Mouse (Mus musculus) G1E (cell line): Measurements from ENCODE around the gene Schip1. TPM values are rescaled to one million over a fixed set of nuclear protein-coding genes. Genes with fewer than 3 reads are reported as not detected.

Experiments used
- ATAC-seq: 2 replicates; pipeline ENCODE4 v1.8.0; 2016; ENCODE audit warnings: mild to moderate bottlenecking; ENCODE audit not compliant: insufficient number of reproducible peaks, poor library complexity, low FRiP score, severe bottlenecking; ENCODE audit errors: extremely low read depth
- DNase-seq: peaks from one replicate; pipeline ENCODE4 v3.0.0; 2012; ENCODE audit warnings: low spot score
- H3K27me3 ChIP-seq: 2 replicates; pipeline ENCODE4 v1.6.1; 2012; ENCODE audit warnings: mild to moderate bottlenecking, low read length, inconsistent platforms; ENCODE audit not compliant: insufficient read depth
- H3K36me3 ChIP-seq: replicated peaks from 2 replicates; pipeline ENCODE3; 2012; ENCODE audit warnings: mild to moderate bottlenecking, inconsistent platforms
- H3K4me1 ChIP-seq: 2 replicates; pipeline ENCODE4 v1.6.1; 2012; ENCODE audit warnings: low read depth, low read length, inconsistent platforms, mixed read lengths; ENCODE audit not compliant: insufficient read depth
- H3K4me3 ChIP-seq: 2 replicates; pipeline ENCODE4 v1.5.1; 2012; ENCODE audit warnings: low read depth, mild to moderate bottlenecking, inconsistent platforms, low read length, moderate library complexity, mixed read lengths
- H3K9me3 ChIP-seq: replicated peaks from 2 replicates; pipeline ENCODE4 v1.6.1; 2012; ENCODE audit warnings: inconsistent platforms
- CTCF ChIP-seq: IDR thresholded peaks from 2 replicates; pipeline ENCODE4 v1.5.1; 2012; ENCODE audit warnings: low read depth, low read length, inconsistent platforms, mixed read lengths
- GATA1 ChIP-seq: IDR thresholded peaks from 2 replicates; pipeline ENCODE4 v1.6.1; 2012; ENCODE audit warnings: borderline replicate concordance, low read length, inconsistent platforms, mixed read lengths
- GATA2 ChIP-seq: IDR thresholded peaks from 2 replicates; pipeline ENCODE4 v1.6.1; 2012; ENCODE audit warnings: low read depth, low read length, inconsistent platforms, borderline replicate concordance
- POLR2AphosphoS5 ChIP-seq: IDR thresholded peaks from 2 replicates; pipeline ENCODE4 v1.6.1; 2012; ENCODE audit warnings: low read depth, low read length, inconsistent platforms; ENCODE audit not compliant: insufficient replicate concordance
- TAL1 ChIP-seq: conservative IDR thresholded peaks from 2 replicates; pipeline ENCODE4 v1.6.1; 2012; ENCODE audit warnings: low read depth, low read length, inconsistent platforms, mixed read lengths
- polyA plus RNA-seq: library from polyadenylated mRNA; stranded (reverse); fragments of >175 nt; gene quantifications from 2 replicates; pipeline ENCODE4 v1.2.3, GENCODE M21; 2012
- total RNA-seq, 2 experiments: library from RNA; stranded (forward) in 1 of 2; stranded (reverse) in 1 of 2; fragments of 200-1000 nt in 1 of 2; fragments of >200 nt in 1 of 2; fragmentation: Nextera tagmentation in 1 of 2; gene quantifications; 2 replicates each; pipeline ENCODE4 v1.2.3; 2014 to 2017

Gene Schip1
- total and polyA plus RNA-seq, 3 experiments = 0.16 TPM; not detected in 2

DNA sequence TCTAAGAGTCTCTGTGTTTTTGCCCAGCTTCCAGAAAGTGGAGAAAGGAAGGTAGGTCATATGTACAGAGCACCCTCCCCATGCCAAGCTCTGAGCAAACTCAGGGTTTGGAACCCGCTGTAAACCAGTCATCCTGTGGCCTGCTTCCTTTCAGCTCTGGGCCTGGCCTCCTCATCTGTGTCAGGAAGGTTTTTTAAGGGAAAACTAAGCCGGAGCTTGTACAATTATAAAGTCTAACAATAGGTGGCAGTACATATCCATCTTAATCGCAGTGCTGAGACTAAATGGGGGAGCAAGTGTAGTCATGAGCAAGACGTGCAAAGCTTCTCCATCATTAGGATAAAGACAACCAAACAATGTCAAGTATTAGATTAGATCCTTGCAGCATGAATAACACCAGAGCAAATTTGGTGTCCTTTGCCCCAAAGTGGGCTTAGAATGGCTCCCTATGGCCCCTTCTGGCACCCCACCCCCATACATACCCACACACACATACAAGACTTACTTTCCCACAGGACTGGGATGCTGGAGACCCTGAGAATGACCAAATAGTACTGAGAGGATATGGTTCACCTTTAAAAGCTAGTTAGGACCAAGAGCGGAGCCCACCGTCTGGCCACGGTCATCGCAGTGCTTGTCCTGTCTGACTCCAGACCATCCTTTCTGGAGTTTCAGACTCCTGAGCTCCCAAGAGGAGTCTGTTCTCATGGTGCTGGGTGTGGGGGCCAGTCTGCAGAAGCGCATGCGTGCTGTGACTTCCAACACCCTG, 550.6 kb downstream of the Schip1 start:
- ATAC-seq (no peak), DNase-seq (no peak)
- Histone ChIP-seq H3K9me3 (peaks cover 33% of the 10 kb centered on the region), H3K4me3 (no peak overlapping the region), H3K27me3 (no peaks in the 10 kb centered on the region), H3K4me1 (no peaks in the 10 kb centered on the region), H3K36me3 (no peaks in the 10 kb centered on the region)
- TF ChIP-seq CTCF = no peak
- no peak for TF ChIP-seq GATA1
- no peak for TF ChIP-seq TAL1
- no peak for TF ChIP-seq POLR2AphosphoS5
- no peak for TF ChIP-seq GATA2

DNA sequence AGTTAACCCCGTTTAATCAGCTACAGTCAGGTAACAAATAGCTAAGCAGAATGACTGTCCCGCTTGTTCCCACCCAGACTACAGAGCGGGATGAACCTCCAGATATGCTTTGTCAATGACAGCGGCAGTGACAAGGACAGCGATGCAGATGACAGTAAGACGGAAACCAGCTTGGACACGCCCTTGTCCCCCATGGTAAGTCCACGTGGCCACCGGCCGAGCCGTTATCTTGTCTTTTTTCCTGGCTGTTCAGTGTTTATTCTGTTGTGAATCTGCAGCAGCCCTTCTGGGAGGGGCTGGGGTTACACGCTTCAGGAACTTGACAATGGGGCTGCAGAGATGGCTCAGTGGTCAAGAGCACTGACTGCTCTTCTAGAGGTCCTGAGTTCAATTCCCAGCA, 551.8 kb downstream of the Schip1 start:
- Histone ChIP-seq H3K4me1 (no peaks in the 10 kb centered on the region), H3K36me3 (no peaks in the 10 kb centered on the region), H3K4me3 (no peak overlapping the region), H3K27me3 (no peaks in the 10 kb centered on the region), H3K9me3 (peaks cover 33% of the 10 kb centered on the region)
- ATAC-seq (no peak), DNase-seq (no peak)
- TF ChIP-seq GATA1 = no peak
- no peak for TF ChIP-seq TAL1
- no peak for TF ChIP-seq CTCF
- no peak for TF ChIP-seq GATA2
- no peak for TF ChIP-seq POLR2AphosphoS5

DNA sequence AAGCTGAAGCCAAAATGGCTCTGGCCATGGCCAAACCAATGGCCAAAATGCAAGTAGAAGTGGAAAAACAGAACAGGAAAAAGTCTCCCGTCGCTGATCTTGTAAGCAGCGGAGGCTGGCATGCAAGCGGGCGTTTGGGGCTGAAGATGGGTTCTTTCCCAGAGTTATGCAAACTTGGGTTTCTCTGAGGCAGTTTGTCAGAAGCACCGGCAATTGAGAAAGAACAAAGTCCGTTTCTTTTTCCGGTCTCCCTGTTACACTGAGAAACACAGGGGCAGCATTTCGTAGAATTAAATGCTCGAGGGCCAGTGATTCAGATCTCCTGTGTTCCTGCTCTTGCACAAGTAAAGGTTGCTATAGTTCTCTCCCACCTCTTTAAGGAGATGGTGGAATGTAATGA, 553.1 kb downstream of the Schip1 start:
- H3K36me3 ChIP-seq = no peaks in the 10 kb centered on the region
- no peaks in the 10 kb centered on the region for H3K27me3 ChIP-seq
- no peak for TF ChIP-seq CTCF
- no peak for TF ChIP-seq GATA2
- no peak overlapping the region for H3K4me3 ChIP-seq
- ATAC-seq (no peak), DNase-seq (no peak)
- no peaks in the 10 kb centered on the region for H3K4me1 ChIP-seq
- H3K9me3 ChIP-seq = peaks cover 40% of the 10 kb centered on the region

DNA sequence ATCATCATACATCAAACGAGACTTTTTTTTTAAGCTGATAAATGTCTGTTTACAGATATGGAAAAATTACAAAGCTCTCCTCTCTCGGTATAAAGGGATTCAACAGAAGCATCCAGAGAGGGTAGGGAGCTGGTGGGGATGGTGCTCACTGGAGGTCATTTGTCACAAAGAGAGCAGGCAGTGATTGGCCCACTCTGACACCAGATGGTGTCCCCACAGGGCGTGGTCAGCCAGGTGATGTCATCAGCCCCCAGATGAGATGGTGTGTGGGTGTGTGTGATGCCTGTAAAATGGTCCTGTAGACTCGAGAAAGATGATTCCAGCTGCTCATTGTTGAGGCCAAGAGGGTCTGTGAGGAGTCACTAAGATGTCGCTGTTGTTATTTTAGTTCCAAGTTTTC, 554.5 kb downstream of the Schip1 start:
- TF ChIP-seq GATA1 (no peak), GATA2 (no peak), TAL1 (no peak), POLR2AphosphoS5 (no peak), CTCF (no peak)

DNA sequence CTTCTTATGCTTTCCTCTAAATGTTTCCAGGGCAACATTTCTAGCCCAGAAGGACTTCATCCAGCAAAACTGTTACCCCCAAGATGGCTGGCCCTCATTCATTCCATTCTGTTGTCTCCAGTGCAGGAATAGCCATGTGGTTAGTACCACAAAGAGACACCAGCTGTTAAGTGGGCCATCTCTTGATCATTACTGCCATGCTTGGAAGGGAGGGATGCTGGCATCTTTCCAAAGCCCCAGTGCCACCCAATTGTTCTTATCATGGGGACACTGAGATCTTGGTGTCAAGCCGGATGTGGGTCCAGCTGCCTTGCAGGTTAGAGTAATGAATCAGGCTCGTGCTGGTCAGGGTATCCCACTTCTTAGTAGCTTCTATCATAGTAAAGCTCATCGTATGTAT, 557.4 kb downstream of the Schip1 start:
- no peaks in the 10 kb centered on the region for H3K4me1 ChIP-seq

More for the DNA sequence above, 554.5 kb downstream of the Schip1 start:
- Histone ChIP-seq H3K27me3 (no peaks in the 10 kb centered on the region), H3K36me3 (no peaks in the 10 kb centered on the region), H3K4me1 (no peaks in the 10 kb centered on the region), H3K9me3 (peaks cover 43% of the 10 kb centered on the region), H3K4me3 (no peak overlapping the region)
- ATAC-seq = no peak
- no peak for DNase-seq

DNA sequence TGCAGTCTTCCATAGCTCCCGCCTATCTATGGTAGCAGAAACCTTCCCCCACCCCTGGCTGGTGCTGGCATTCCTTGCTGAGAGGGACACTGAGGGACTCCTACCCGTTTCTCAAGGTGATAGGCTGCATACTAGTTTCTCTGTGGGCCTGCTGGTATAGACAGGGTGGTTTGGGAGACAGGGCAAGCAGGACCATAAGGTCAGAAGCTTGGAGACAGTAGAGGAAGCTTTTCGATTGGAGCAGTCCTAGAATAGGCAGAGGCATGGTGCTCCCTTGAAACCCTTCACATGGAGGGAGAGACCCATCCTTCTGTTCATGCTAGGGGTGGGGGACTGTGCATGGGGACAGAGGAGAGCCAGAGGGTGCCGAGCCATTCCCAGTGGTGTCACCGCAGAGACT, 558.4 kb downstream of the Schip1 start:
- Histone ChIP-seq H3K4me1 (no peaks in the 10 kb centered on the region), H3K36me3 (no peaks in the 10 kb centered on the region)

More for the DNA sequence above, 557.4 kb downstream of the Schip1 start:
- Histone ChIP-seq H3K9me3 (peaks cover 43% of the 10 kb centered on the region), H3K4me3 (no peak overlapping the region), H3K36me3 (no peaks in the 10 kb centered on the region), H3K27me3 (no peaks in the 10 kb centered on the region)
- TF ChIP-seq POLR2AphosphoS5 (no peak), GATA1 (no peak), CTCF (no peak), GATA2 (no peak), TAL1 (no peak)
- DNase-seq = no peak
- ATAC-seq = no peak

More for the DNA sequence above, 558.4 kb downstream of the Schip1 start:
- TF ChIP-seq TAL1 (no peak), GATA2 (no peak), CTCF (no peak), GATA1 (no peak), POLR2AphosphoS5 (no peak)
- ATAC-seq (no peak), DNase-seq (no peak)
- Histone ChIP-seq H3K27me3 (no peaks in the 10 kb centered on the region), H3K9me3 (peaks cover 47% of the 10 kb centered on the region), H3K4me3 (no peak overlapping the region)
